Mouse (Mus musculus) heart, postnatal 10 days (tissue): ENCODE data around the gene Ltv1. TPM values are rescaled to one million over a fixed set of nuclear protein-coding genes. Genes with fewer than 3 reads are reported as not detected.

ENCODE experiments used
- DNase-seq, 2 experiments: peaks; one replicate each; pipeline ENCODE4 v3.0.0; 2021
- intact Hi-C: fragments of 180-260 bp; cut with DNase I; formaldehyde crosslinking; loops from one replicate; pipeline ENCODE4 v1.15.1; 2025
- total RNA-seq, 2 experiments: library from RNA; stranded (reverse); gene quantifications; 2 replicates each; pipeline ENCODE4 v1.2.3; 2021

Ltv1 gene
- total RNA-seq, 2 experiments from 2014 or later, result 24.9 to 28.2 TPM

DNA sequence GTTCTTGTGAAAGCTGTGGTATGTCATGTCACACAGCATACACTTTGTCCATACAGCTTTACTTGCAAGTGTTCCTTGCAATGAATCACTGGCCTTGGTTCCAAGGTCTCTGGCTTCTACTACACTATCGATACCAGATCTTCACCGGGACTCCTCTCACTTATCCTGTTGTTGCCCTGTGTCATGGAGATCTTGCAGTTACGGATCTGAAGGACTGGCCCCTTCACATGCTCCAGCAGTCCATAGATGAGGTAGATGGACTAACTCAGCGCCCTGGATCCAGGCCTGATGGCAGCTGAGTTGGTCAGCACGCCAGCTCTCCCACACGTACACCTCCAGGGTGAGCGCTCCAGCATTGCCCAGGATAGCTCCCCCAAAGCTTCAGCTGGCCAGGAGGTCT, 57.7 kb downstream of the Ltv1 start:
- intact Hi-C loops, result no loop called here
- no peak for DNase-seq

- no peak for DNase-seq
- intact Hi-C loops, result no loop called here
Observed at GRCm38 (mm10) chr10:13133850-13134249, 59.1 kb downstream of the Ltv1 start.

Other genes starting within 250 kb of the Ltv1 start
- 1 to 10 TPM; 2.7 to 2.9 TPM for gene Stx11, start 228.9 kb downstream of the Ltv1 start, total RNA-seq
- 1 to 10 TPM; 7.1 to 8.0 TPM for gene Sf3b5, start 187.8 kb downstream of the Ltv1 start, total RNA-seq
- gene Plagl1, start 132.7 kb downstream of the Ltv1 start, total RNA-seq, result 10 to 100 TPM; 50.5 to 50.6 TPM
- not detected for gene Zc2hc1b, start 15.1 kb downstream of the Ltv1 start, total RNA-seq